Mouse (Mus musculus): Measurements from ENCODE around the gene Ncoa7. TPM values are rescaled to one million over a fixed set of nuclear protein-coding genes. Genes with fewer than 3 reads are reported as not detected.
A peak's percentile ranks its signal among the peaks of the same experiment; 100 is the strongest.
"Not testable (repeated sequence)": the region's sequence is repeated elsewhere in the genome, so short reads cannot be mapped to it uniquely, and the experiment has no call there.

The Ncoa7 gene
- polyA plus RNA-seq, 1 experiment from 2014 or later: 10.0 TPM

GRCm38 (mm10) chr10:30810247-30810966, 7.3 kb upstream of the Ncoa7 start:
- peak; percentile 74 for ATAC-seq
- no peaks in the 10 kb centered on the region for H3K9me3 ChIP-seq
- H3K36me3 ChIP-seq: no peaks in the 10 kb centered on the region
- H3K9ac ChIP-seq: peak overlapping the region; percentile 44; the same call in 1 of the 2 replicates
- WGBS: 40% methylated on average over 9 of the region's 9 CpGs
- no peaks in the 10 kb centered on the region for H3K27me3 ChIP-seq (replicated peaks)
- peak overlapping the region; percentile 52 for H3K4me2 ChIP-seq (replicated peaks)
- H3K27ac ChIP-seq: no peak overlapping the region
- H3K4me1 ChIP-seq (replicated peaks): no peaks in the 10 kb centered on the region
- H3K4me3 ChIP-seq (replicated peaks): peak overlapping the region; percentile 39

GRCm38 (mm10) chr10:30803587-30804253, 594 bp upstream of the Ncoa7 start:
- no peak; the same call in 1 of the 2 replicates for ATAC-seq
- Histone ChIP-seq H3K4me3 (replicated peaks) (peak overlapping the region; percentile 85), H3K27ac (peak overlapping the region; percentile 97), H3K9me3 (no peaks in the 10 kb centered on the region), H3K4me2 (replicated peaks) (peak overlapping the region; percentile 69), H3K4me1 (replicated peaks) (no peaks in the 10 kb centered on the region; the same call in 1 of the 2 replicates), H3K9ac (peak overlapping the region; percentile 82), H3K36me3 (no peaks in the 10 kb centered on the region), H3K27me3 (replicated peaks) (no peaks in the 10 kb centered on the region)
- WGBS: 33% methylated on average over 7 of the region's 7 CpGs

- 11% methylated on average over 8 of the region's 8 CpGs for WGBS
- H3K4me3 ChIP-seq (replicated peaks): peak overlapping the region; percentile 85
Observed at GRCm38 (mm10) chr10:30802033-30802432, 1.1 kb downstream of the Ncoa7 start.

GRCm38 (mm10) chr10:30799713-30800450, 3.2 kb downstream of the Ncoa7 start:
- H3K36me3 ChIP-seq: no peaks in the 10 kb centered on the region
- H3K4me2 ChIP-seq (replicated peaks): no peak overlapping the region
- no peaks in the 10 kb centered on the region for H3K9me3 ChIP-seq
- no peak overlapping the region for H3K4me3 ChIP-seq (replicated peaks)
- no peak overlapping the region for H3K27ac ChIP-seq
- ATAC-seq: no peak
- H3K4me1 ChIP-seq (replicated peaks): no peaks in the 10 kb centered on the region; the same call in 1 of the 2 replicates
- H3K9ac ChIP-seq: no peak overlapping the region
- H3K27me3 ChIP-seq (replicated peaks): no peaks in the 10 kb centered on the region
- 85% methylated on average over 2 of the region's 2 CpGs for WGBS

More at GRCm38 (mm10) chr10:30802033-30802432, 1.1 kb downstream of the Ncoa7 start:
- Histone ChIP-seq H3K9ac (no peak overlapping the region), H3K4me2 (replicated peaks) (peak overlapping the region; percentile 69), H3K36me3 (no peaks in the 10 kb centered on the region), H3K9me3 (no peaks in the 10 kb centered on the region), H3K27ac (no peak overlapping the region), H3K27me3 (replicated peaks) (no peaks in the 10 kb centered on the region), H3K4me1 (replicated peaks) (no peaks in the 10 kb centered on the region; the same call in 1 of the 2 replicates)
- ATAC-seq: no peak

- no peaks in the 10 kb centered on the region for H3K9me3 ChIP-seq
- no peak for ATAC-seq
- no peaks in the 10 kb centered on the region for H3K27me3 ChIP-seq (replicated peaks)
- no peaks in the 10 kb centered on the region for H3K4me1 ChIP-seq (replicated peaks)
- no peaks in the 10 kb centered on the region for H3K36me3 ChIP-seq
- no peak overlapping the region for H3K27ac ChIP-seq
- WGBS: 82% methylated on average over 5 of the region's 5 CpGs
- H3K4me2 ChIP-seq (replicated peaks): no peak overlapping the region
- no peak overlapping the region for H3K4me3 ChIP-seq (replicated peaks)
- no peak overlapping the region for H3K9ac ChIP-seq
Observed at GRCm38 (mm10) chr10:30796469-30797261, 6.5 kb downstream of the Ncoa7 start.

GRCm38 (mm10) chr10:30791016-30791415, 12.1 kb downstream of the Ncoa7 start:
- Histone ChIP-seq H3K9me3 (no peaks in the 10 kb centered on the region), H3K4me1 (replicated peaks) (no peaks in the 10 kb centered on the region), H3K27me3 (replicated peaks) (no peaks in the 10 kb centered on the region), H3K27ac (no peak overlapping the region), H3K4me2 (replicated peaks) (no peak overlapping the region), H3K36me3 (no peaks in the 10 kb centered on the region), H3K4me3 (replicated peaks) (no peak overlapping the region), H3K9ac (no peak overlapping the region)
- 77% methylated on average over 3 of the region's 3 CpGs for WGBS
- ATAC-seq: no peak

GRCm38 (mm10) chr10:30789521-30789920, 13.6 kb downstream of the Ncoa7 start:
- no peak for ATAC-seq
- Histone ChIP-seq H3K9me3 (no peaks in the 10 kb centered on the region), H3K4me2 (replicated peaks) (no peak overlapping the region), H3K36me3 (no peaks in the 10 kb centered on the region), H3K4me3 (replicated peaks) (no peak overlapping the region), H3K27ac (no peak overlapping the region), H3K27me3 (replicated peaks) (no peaks in the 10 kb centered on the region), H3K4me1 (replicated peaks) (no peaks in the 10 kb centered on the region), H3K9ac (no peak overlapping the region)
- WGBS: 92% methylated on average over 5 of the region's 5 CpGs

- ATAC-seq: no peak
- 76% methylated on average over 1 of the region's 1 CpGs for WGBS
- no peaks in the 10 kb centered on the region for H3K9me3 ChIP-seq
- H3K27me3 ChIP-seq (replicated peaks): no peaks in the 10 kb centered on the region
- H3K4me3 ChIP-seq (replicated peaks): no peak overlapping the region
- H3K4me2 ChIP-seq (replicated peaks): no peak overlapping the region
- H3K36me3 ChIP-seq: no peaks in the 10 kb centered on the region
- no peak overlapping the region for H3K9ac ChIP-seq
- H3K27ac ChIP-seq: no peak overlapping the region
- H3K4me1 ChIP-seq (replicated peaks): no peaks in the 10 kb centered on the region
Observed at GRCm38 (mm10) chr10:30788340-30788721, 14.8 kb downstream of the Ncoa7 start.

- no peaks in the 10 kb centered on the region for H3K9me3 ChIP-seq
- 81% methylated on average over 3 of the region's 3 CpGs for WGBS
- H3K4me3 ChIP-seq (replicated peaks): no peak overlapping the region
- no peak overlapping the region for H3K27ac ChIP-seq
- H3K36me3 ChIP-seq: no peaks in the 10 kb centered on the region
- no peaks in the 10 kb centered on the region for H3K4me1 ChIP-seq (replicated peaks)
- no peaks in the 10 kb centered on the region for H3K27me3 ChIP-seq (replicated peaks)
- no peak overlapping the region for H3K4me2 ChIP-seq (replicated peaks)
- no peak overlapping the region for H3K9ac ChIP-seq
- no peak for ATAC-seq
Observed at GRCm38 (mm10) chr10:30787684-30788339, 15.3 kb downstream of the Ncoa7 start.

- H3K4me2 ChIP-seq (replicated peaks): no peak overlapping the region
- 78% methylated on average over 5 of the region's 5 CpGs for WGBS
- no peaks in the 10 kb centered on the region for H3K36me3 ChIP-seq
- no peaks in the 10 kb centered on the region for H3K27me3 ChIP-seq (replicated peaks)
- H3K4me3 ChIP-seq (replicated peaks): no peak overlapping the region
- no peak overlapping the region for H3K27ac ChIP-seq
- no peaks in the 10 kb centered on the region for H3K4me1 ChIP-seq (replicated peaks)
- ATAC-seq: no peak
- H3K9ac ChIP-seq: no peak overlapping the region
- H3K9me3 ChIP-seq: no peaks in the 10 kb centered on the region
Observed at GRCm38 (mm10) chr10:30786103-30786754, 16.9 kb downstream of the Ncoa7 start.

- H3K4me2 ChIP-seq (replicated peaks); H3K9ac ChIP-seq; ATAC-seq: not testable (repeated sequence)
Observed at GRCm38 (mm10) chr10:30780921-30781320, 22.2 kb downstream of the Ncoa7 start.

More at GRCm38 (mm10) chr10:30780921-30781320, 22.2 kb downstream of the Ncoa7 start:
- H3K36me3 ChIP-seq; H3K9me3 ChIP-seq; H3K27me3 ChIP-seq (replicated peaks); H3K4me3 ChIP-seq (replicated peaks); H3K4me1 ChIP-seq (replicated peaks); H3K27ac ChIP-seq: not testable (repeated sequence)
- 96% methylated on average over 9 of the region's 9 CpGs for WGBS
